Mouse (Mus musculus): Measurements from ENCODE around the gene Gm48551.

Gene Gm48551

GRCm38 (mm10) chr10:81404720-81405119 is 20.5 kb downstream of the Gm48551 start:
- DNase-seq (ENCODE audit: low read depth), result peak; percentile 65

GRCm38 (mm10) chr10:81405588-81406201 is 21.4 kb downstream of the Gm48551 start:
- peak; percentile 88 for DNase-seq (ENCODE audit: low read depth)

DNA sequence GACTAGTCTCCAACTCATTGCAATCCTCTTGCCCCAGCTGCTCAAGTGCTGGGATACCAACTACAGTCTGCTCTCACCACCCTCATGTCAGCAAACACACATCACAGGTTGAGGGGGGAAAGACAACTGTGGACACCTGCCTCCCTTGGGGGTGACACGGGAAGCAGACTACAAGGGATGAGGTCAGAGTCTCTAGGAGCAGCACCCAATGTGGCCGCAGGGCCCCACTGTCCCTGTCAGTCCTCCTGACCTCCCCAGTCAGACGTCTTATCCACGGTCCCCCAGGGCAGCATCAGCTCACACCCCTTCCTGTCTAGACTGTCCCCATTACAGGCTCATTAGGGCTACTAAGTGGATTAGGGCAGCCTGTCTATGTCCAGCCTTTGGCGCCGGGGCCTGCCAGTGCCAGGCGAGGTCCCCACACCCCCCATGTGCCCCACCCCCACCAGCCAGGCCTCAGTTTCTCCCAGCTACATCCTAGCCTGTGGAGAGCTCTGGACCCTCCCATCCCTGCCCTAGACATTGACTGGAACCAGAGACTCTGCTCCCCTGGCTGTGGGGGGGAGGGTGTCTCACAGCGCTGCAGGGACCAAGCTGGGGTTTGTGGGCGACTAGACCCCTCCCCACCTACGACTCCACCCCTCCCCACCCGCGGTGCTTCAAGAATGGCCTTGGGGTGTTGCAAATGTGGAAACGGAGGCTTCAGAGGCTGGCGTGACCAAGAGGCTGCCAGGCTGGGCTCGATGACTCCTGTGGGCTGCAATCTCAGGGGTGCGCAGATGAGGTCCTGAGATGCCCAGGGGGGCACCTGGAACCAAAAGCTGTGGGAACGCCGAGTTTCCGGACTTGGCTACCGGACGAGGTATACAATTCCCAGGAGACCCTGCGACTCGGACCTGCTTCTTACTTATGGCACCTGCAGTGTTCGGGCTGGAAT is 22.5 kb downstream of the Gm48551 start:
- DNase-seq (ENCODE audit: low read depth), result no peak

DNA sequence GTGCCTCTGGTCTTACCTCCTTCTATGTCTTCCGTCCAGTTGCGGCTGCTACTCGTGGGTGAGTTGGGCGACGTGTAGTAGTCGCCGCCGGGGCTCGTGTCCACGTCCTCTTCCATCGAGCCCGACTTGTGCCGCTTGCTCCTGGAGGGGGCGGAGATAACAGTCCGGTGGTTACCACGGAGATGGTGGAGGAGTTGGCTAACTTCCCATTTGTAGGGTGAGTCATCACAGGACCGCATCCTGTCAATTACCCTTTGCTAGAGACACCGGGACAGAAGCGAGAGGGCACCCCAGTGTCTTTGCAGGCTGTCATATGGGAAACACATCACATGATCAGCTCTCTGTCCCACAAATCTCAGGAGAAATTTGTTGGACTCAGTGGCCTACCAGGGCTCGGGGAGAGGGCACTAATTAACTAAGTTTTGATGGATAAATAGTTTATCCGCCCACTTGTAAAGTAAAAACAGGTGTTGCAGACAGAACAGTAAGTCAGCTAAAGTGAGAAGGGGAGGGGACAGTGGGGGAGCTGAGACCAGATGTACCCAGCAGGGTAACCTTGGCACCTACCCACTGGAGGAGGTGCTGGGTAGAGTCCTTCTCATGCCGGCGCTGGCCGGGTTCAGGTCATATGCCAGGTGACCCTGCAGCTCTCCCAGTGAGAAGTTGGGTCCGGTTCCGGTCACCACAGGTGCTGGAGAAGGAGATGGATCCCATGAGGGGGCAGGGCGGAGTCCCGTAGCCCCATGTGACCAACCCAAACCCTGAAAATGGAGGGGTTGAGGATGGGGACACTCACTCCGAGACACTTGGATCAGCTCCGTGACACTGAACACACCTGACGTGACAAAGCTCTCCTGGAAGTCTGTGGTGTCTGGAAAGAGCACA is 23.5 kb downstream of the Gm48551 start:
- DNase-seq (ENCODE audit: low read depth), result peak; percentile 85

GRCm38 (mm10) chr10:81408424-81408729 is 24.1 kb downstream of the Gm48551 start:
- DNase-seq (ENCODE audit: low read depth), result no peak

GRCm38 (mm10) chr10:81408871-81409291 is 24.6 kb downstream of the Gm48551 start:
- peak; percentile 88 for DNase-seq (ENCODE audit: low read depth)

GRCm38 (mm10) chr10:81409330-81409729 is 25.1 kb downstream of the Gm48551 start:
- peak; percentile 52 for DNase-seq (ENCODE audit: low read depth)

DNA sequence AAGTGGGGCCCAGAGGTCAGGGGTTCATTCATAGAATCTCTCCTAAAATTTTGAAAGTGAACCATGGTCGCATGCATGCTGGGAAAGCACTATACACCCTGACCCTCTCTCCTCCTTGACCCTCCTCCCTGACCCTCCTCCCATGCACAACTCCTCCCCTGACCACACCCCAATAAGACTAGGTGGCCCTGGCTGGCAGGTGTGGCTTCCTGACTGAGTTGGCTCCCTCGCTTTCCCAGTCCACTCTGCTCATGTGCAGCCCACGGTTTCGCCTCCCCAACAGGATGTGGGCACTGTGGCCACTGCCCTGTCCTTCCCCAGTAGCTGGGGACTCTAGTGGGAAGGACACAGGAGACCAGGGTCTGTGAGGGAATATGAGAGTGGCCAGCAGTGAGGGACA is 26.1 kb downstream of the Gm48551 start:
- no peak for DNase-seq (ENCODE audit: low read depth)

DNA sequence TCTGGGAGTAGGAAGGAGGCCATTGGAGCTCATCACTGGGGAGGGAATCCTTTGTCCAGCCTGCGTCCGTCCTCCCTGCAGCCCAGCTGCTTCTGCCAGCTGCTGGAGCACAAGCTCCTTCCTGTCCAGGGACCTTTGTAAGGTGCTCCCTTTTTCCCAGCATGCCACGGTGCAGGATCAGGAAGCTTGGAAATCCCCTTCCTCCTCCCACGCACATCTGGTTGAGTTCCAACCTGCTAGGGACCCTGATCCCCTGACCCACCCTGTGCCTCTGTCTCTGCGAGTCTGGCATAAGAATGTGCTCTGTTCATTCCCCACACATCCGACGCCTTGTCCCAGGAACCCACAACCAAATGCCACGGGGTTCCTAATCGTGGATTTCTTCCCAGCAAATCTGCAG is 26.7 kb downstream of the Gm48551 start:
- no peak for DNase-seq (ENCODE audit: low read depth)

- no peak for DNase-seq (ENCODE audit: low read depth)
Observed at GRCm38 (mm10) chr10:81411471-81412400, 27.5 kb downstream of the Gm48551 start.

GRCm38 (mm10) chr10:81412586-81413309 is 28.5 kb downstream of the Gm48551 start:
- DNase-seq (ENCODE audit: low read depth), result no peak

DNA sequence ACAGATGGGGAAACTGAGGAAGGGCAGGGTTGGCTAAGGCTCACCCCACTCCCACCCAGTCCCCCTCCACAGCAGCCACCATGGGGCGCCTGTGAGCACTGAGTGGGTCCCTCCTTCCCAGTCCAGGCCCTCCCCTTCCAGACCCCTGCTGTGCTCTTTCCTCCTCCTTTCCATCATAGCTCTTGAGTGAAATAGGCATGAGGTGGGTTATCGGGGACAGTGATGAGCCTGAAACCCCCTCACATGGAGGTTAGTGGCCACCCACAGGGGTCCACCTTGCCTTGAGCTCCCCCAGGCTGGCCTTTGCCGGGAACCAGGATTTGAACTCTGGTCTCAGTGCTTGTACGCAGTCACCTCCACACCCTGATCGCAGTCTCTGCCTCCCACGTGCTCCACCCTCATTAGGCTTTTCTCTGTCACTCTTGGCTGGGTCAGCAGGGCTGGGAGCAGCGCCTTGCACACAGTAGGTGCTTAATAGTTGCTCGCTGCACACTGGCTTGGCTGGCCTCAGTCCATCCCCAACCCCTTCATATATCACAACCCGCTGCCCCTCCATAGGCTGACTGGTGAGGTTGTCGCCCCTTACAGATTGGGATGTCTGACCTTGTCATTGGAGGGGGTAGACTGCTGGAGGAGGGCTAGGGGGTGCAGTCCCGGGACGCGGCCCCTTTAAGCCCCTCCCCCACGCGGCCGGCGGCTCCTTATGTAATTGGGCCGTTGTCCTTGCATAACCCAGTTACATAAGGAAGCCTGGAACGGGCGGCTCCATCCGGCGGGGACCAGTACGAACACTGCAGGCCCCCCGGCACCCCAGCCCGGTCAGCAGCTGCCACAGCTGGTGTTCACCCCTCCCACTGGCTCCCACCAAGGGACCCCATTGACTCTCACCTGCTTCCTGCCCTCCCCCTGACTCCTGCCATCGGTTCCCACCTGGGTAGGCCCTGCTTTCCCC is 29.3 kb downstream of the Gm48551 start:
- no peak for DNase-seq (ENCODE audit: low read depth)

DNA sequence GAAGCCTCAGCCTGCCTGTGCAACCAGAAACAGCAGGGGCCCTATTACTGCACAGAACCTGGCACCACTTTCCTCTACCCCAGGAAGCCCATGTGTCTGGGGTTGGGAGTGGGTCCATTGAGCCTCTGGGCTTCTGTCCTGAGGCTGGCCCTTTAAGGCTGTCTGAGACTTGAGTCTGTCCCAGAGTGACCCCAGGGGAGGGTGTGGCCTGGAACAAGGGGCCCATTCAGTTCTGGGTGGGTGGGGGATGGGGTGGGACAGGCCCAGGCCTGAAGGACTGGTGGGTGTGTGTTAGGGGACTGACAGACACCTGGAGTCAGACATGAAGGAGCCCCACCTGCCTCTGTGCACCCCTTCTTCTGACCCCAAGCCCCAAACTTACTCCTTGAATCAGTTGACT is 30.4 kb downstream of the Gm48551 start:
- no peak for DNase-seq (ENCODE audit: low read depth)

DNA sequence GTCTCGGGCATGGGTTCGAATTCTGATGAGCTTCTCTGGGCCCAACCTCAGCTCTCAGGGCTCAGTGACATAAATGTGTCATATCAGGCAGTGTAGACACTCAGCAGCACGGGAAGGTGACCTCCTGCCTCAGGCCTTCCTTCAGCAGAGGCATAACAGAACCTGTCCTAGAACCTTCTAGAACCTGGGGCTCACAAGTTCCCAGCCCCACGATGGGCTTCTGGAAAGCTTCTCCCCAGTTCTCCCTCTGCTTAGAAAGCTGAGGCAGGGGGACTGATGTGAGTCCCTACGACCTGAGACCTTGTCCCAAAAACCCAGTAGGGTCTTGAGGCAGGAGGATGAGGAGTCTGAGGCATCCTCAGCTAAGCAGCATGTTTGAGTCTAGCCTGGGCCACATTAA is 30.9 kb downstream of the Gm48551 start:
- DNase-seq (ENCODE audit: low read depth), result no peak

GRCm38 (mm10) chr10:81415549-81416310 is 31.5 kb downstream of the Gm48551 start:
- no peak for DNase-seq (ENCODE audit: low read depth)

DNA sequence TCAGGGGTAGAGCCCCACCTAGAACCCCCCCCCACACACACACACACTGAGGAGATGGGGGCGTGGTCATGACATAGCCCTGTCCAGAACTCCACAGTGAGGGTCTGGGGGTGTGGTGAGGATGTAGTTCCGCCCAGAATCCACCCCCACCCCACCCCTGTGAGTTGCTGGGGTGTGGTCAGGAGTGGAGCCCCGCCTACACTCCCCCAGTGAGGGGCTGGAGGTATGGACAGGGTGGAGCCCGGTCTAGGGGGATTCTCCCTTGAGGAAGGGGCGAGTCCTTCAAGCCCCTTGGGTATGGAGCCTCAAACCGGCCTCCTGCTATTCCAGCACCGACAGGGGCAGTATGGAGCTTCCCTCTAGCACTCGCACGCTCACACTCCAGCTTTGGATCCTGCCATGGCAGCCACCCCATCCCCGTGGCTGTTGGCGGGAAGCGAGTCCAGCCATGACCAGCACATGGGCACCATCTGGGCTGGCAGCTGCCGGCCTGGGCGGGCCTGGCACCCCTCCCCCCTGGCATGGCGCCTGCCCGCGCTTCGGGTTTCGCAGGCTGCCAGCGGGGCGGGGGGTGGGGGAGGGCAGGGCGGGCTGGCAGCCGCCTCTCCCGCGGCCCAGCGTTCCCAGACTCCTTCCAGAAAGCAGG is 32.4 kb downstream of the Gm48551 start:
- DNase-seq (ENCODE audit: low read depth), result peak; percentile 45

DNA sequence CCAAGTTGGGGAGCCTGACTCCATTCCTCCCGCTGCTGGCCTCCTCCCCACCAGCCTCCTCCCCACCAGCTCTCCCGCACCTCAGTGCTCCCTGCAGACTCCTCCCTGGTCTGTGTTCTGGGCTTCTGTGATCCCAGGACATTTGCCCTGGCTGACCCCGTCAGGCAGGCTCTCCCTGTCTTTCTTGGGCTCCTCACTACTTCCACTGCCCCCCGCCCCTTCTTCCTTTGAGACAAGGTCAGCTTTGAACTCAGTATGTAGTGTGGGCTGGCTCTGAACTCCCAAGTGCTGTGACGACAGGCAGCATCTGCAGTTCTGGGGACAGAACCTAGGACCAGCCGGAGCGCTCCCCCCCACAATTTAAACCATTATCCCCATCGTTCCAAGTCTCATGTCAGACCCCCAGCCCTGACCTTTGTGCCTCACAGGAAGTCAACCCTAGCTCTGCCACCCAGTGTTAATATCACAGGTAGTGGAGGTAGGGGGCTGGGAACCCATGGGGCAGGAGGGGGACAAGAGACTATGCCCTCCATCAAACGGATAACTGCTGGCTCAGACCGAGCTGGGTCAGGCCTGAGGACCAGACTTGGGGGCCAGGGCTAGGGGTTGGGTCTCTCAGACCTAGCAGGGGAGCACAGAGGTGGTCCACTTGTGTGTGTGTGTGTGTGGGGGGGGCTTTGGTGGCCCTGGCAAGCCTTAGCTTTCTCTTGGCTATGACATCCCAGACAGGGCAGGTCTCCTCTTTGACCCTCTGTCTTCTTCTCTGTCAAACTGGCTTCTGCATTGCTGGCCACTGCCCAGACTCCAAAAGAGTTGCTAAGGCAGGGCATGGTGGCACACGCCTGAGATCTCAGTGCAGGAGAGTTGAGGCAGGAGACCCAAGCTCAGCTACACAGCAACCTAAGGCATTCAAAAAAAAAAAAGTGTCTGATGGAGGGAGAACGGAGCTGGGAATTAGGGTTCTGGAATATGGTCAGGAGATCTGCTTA is 33.3 kb downstream of the Gm48551 start:
- no peak for DNase-seq (ENCODE audit: low read depth)

All from induced T-regulatory cell, adult 2 months (primary cell).